Mouse (Mus musculus) layer of hippocampus, adult 8-10 months (tissue): ENCODE results near the gene Dgkg. TPM values are rescaled to one million over a fixed set of nuclear protein-coding genes. Genes with fewer than 3 reads are reported as not detected.
A peak's percentile ranks its signal among the peaks of the same experiment; 100 is the strongest.

Source experiments
- DNase-seq, 2 experiments: peaks; one replicate each; pipeline ENCODE4 v3.0.0; 2022; ENCODE audit warnings: low spot score in 2 of 2
- total RNA-seq, 4 experiments: library from RNA; stranded (reverse); gene quantifications; 2 replicates each; pipeline ENCODE4 v1.2.4; 2022

The Dgkg gene
- total RNA-seq, 4 experiments from 2014 or later = 171 to 234 (median 200) TPM

GRCm38 (mm10) chr16:22645256-22645655 lies 11.8 kb downstream of the Dgkg start:
- no peak for DNase-seq

DNA sequence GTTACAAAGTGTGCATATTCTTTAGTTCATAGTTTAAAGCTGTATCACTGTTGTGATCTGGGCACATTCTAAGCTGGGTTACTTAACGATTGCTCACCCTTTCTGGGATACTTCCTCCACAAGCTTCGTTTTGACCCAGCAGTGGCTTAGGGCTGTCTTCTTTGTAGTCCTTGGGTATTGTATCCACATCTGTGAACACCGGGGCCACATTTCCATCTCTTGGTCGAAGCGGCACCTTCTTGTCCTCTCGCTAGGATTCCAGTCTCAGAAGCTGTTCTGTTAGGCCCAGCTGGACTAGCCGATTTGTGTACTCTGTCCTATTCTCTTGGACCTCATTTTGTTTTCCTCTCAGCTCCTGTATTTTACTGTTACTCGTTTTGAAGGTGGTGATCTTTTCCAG lies 13.6 kb downstream of the Dgkg start:
- no peak for DNase-seq

DNA sequence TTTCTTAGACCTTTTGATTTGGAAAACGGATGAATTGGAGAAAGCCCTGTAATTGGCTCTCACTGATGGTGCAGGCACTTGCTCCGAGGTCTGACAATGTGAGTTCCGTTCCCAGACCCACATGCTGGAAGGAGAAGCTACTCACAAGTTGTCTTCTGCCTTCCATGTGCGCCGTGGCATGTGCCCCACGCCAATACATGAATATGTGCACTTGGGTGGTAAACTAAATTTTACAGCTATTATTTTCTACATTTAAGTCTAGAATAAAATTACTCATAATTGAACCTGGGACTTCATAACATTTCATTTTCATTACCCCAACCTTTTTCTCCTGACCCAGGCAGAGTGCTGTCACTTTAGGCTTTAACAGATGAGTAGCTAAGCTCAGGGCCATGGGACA lies 14.1 kb downstream of the Dgkg start:
- no peak for DNase-seq

GRCm38 (mm10) chr16:22642054-22642453 lies 15.0 kb downstream of the Dgkg start:
- DNase-seq = no peak

DNA sequence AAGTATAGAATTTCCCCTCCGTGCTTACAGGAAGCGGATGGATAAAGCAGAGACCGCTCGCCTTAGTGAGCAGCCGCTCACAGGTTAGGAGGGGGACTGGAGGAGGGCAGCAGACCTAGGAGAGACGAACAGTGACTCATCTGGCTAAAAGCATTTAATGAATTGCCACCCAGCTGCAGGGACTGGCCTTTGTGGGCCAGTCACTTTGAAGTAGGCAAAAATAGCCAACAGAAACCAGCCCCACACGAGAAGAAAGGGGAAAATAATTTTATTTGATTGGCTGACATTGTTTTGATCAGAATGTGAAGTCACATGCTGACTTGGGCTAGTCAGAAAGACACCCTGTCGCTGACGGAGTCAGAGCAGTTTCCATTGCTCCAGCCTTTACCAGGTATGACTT lies 15.4 kb downstream of the Dgkg start:
- no peak for DNase-seq

DNA sequence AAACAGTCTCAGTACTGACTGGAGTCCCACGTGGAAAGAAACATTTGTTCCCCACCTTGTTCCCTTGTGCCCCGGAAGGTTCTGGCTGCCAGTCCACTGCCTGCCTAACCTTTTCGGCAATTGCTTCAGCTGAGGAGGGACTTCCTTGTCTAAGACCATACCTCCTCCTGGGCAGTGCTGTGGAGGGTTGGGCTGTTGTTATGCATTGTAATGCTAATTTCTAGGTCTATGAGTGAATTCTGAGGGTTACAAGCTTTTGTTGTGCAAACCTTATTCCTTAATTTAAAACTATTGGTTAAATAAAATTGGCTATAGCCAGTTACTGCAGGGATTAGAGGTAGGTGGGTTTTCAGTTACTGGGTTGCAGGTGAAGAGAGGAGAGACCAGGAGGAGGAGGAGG lies 19.7 kb downstream of the Dgkg start:
- DNase-seq = no peak

GRCm38 (mm10) chr16:22635706-22636105 lies 21.3 kb downstream of the Dgkg start:
- DNase-seq = no peak

- DNase-seq = no peak
These were observed 24.0 kb downstream of the Dgkg start for GRCm38 (mm10) chr16:22633063-22633462.

DNA sequence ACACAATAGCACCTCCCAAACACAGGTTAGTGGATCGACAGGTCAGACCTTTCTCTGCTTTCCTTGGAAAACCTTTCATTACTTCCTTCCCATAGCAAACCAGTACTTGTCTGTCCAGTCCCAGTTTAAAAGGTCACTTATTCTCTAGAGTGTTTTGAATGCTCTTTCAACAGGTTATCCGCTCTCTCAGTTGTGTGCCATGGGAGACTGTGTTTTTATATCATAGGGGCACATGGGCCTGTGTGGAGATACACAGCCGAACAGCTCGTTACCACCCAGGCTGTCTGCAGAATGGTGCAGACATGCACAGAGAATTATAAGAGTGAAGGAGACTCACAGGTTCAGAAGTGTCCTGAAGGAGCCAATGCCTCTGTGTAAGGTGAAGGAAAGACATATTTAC lies 26.7 kb downstream of the Dgkg start:
- DNase-seq = no peak

DNA sequence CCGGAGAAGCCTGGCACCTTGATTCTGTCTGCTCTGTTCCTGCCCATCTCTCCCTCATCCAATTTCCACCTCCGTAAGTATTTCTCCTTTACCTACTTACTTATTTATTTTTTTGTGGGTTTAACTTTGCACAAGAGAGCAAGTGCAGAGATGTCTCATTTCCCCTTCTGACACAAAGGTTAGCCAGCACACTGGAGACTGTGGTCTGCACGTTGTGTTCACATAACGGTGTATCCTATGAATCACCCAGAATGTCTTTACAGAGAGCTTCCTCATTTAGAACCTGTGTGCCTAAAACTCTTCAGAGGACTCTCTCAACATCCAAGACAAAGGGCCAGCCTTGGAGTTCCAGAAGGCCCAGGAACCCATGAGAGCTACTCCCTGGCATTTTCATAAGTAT lies 27.1 kb downstream of the Dgkg start:
- no peak for DNase-seq

DNA sequence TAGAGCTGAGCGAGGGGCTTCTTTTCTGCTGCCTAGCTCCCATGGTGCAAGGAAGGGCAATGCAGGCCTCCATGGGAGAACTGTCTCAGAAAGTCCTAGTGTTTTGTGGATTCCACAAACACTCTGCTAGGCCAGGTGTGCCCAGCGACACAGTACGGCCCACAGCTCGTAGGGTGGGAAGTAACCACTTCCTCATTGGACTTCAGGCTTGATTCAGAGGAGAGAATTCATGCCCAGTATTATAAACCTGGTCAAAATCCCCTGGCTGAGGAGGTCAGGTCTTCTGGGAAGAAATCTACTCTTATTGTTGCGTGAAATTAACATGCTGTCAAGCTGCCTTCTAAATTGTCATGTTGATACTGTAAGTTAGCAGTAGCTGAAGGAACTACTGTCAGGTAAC lies 31.0 kb downstream of the Dgkg start:
- DNase-seq = no peak

DNA sequence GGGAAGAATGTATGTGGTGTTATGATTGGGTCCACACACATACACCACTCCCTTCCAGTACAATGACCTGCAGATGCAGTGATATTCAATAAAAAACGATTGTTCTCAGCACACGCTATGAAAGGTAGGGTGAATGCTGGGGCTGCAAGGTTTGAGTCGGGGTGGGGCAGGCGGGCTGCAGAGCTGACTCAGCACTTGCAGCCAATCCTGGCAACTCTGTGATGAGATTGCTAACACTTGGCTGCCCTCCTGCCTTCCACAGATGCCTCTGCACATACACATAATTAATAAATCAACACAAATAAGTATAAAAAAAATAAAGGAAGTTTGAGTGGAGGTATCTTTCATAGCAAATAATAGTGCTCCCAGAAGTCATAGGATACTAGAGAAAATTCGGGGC lies 31.6 kb downstream of the Dgkg start:
- no peak for DNase-seq

GRCm38 (mm10) chr16:22622286-22622685 lies 34.7 kb downstream of the Dgkg start:
- no peak for DNase-seq

- DNase-seq = no peak
These were observed 35.6 kb downstream of the Dgkg start for GRCm38 (mm10) chr16:22621299-22621920.

DNA sequence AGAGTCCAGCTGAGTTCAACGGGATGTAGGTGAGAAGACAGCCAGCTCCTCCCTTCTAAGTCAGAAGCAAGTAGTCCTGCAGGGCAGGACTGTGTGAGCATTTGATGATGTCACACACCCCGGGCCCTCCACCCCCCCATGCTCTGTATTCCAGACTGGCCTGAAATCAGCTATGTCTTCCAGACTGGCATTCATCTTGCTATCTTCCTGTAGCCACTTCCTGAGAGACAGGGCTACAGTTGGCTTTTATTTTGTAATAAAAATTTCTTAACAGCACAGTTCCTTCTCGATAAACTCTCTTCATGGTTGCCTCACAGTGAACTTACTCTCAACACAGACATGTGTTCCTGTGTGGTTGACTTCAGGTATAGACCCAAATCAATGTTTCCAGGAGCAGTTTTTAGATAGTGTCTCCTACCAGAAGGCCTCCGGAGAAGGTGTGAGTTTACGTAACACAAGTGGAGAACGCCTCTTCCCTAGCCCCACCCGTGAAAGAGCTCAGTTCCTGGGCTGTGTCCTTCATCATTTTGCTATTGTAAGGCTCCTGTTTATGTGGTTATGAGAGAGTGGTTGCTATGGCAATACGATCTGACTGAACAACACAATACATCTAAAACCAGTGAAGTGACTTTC lies 38.5 kb downstream of the Dgkg start:
- DNase-seq = no peak

- DNase-seq = no peak
These were observed 41.2 kb downstream of the Dgkg start for GRCm38 (mm10) chr16:22615805-22616204.

DNA sequence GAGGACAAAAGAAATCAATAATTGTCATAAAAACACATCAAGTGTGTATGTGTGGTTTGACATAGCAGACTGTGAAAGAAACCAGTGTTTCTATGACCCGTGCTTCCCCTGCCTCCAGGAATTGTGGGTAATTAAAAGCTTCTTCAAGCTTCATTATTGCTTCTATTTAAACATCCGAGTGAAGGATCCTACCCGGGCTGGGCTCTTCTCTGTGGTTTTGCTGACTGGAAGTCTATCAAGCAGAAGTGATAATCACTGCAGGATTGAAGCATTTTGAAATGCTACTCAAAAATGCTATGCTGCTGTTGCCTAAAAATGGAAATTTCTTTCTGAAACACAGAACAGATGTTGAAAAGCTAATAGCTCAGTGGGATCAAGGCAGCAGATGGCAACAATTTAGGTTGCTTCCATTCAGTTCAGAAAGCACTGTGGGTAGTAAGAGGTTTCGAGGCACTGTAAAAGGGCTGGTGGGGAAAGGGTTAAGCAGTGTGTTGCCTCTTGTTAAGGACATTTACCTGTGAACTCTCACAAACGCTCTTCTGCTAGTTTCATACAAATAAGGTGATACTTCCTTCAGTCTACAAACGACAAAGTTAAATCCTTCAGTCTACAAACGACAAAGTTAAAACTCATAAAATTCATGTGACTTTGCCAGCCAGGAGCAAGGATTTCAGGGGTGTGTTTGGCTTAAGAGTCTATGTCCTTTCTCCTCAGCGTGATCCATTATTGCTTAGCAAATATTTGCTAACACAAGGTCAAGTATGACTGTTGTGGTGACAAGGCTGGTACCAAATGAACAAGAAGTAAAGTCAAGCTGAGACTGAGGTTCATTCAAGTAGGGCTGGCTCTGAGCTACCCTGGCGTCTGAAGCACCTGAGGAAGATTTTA lies 43.6 kb downstream of the Dgkg start:
- no peak for DNase-seq

- DNase-seq = no peak
These were observed 49.0 kb downstream of the Dgkg start for GRCm38 (mm10) chr16:22608046-22608445.

DNA sequence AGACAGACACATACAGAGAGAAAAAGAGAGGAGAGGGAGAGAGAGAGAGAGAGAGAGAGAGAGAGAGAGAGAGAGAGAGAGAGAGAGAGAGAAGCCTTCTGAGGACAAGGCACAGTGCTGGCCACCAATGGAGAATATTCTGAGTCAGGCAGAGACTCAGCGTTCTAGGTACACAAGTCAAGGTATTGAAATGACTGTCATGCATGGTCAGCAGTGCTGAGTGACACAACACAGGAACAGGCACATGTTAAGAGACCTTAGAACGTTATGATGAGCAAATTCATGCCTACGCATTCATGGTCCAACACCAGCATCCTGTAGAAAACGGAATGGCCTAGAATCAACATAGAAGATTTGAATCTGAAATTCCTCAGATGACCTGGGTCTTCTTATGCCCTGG lies 50.0 kb downstream of the Dgkg start:
- DNase-seq = no peak

DNA sequence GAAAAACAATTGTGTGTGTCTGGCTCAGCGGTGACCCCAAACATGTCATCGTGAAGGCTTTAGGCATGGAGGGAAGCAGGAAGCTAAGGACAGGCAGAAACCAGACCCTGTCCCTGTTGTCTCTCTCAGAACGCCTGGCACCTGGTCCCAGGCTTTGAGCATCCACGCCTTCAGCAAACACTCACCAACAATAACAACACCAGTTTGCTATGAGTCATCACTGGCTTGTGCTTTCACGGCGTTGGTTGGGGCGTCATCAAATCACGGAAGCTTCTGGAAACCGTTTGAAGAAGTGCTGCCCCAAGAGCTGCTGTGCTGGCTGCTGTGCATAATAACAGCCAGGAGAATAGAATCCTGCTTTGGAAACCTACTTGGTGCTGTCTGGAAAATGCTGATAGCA lies 54.6 kb downstream of the Dgkg start:
- DNase-seq = peak in 1 of 2 experiments; percentile 49

DNA sequence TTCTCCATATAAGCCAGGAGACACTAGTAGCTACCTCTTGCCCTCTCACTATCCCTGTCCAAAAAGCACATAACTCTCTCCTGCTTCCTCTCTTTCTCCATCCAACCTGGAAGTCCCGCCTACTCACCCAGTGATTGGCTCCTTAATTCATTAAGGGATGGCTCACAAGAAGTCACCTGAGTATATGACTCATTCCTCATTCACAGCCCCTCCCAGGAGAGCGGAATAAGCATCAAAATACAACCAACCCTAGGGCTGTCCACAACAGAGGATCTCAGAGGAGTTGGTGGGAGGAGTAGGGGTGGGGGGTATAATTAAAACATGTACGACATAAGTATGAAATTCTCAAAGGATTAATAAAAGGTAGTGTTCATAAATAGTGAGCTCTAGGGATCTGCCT lies 55.3 kb downstream of the Dgkg start:
- no peak for DNase-seq

DNA sequence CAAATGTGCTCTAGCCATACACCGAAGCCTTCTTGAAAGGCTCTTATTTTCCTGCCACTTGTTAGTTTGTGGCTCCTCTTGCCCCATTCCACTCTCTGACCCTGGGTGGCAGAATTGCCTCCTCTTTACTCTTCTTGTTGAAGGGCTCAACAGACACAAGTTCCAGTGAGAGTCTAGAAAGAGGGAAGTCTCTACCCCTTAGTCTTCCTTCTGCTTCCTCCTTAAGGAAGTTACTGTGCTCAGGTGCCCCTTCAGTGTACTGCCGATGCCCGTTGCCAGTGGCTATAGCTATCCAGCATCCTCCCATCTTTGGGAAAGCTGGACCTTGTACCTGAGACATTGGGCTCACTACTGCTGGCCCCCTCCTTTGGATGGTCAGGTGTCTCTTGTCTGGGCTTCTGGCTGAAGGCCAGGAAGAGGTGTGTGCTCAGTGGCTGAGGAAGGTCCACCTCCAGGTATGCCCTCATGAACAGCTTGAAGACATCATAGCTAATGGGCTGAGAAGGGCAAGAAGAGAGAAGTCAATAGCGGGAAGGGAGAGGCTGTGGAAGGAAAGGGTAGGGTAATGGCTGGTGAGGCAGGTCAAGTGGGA lies 56.8 kb downstream of the Dgkg start:
- no peak for DNase-seq
